Mouse (Mus musculus) olfactory bulb, adult 2 months (tissue): ENCODE measurements around the gene Adgrg5.

Source experiments
- CTCF ChIP-seq: fragments of 200-500 bp; IDR thresholded peaks from 2 replicates; pipeline ENCODE4 v1.5.1; 2012; ENCODE audit warnings: low read depth, mild to moderate bottlenecking, low read length, moderate library complexity; ENCODE audit not compliant: insufficient read depth
- POLR2A ChIP-seq: fragments of 200-500 bp; IDR thresholded peaks from 2 replicates; pipeline ENCODE4 v1.6.1; 2012; ENCODE audit warnings: mild to moderate bottlenecking, low read depth, low read length, moderate library complexity; ENCODE audit not compliant: insufficient read depth

DNA sequence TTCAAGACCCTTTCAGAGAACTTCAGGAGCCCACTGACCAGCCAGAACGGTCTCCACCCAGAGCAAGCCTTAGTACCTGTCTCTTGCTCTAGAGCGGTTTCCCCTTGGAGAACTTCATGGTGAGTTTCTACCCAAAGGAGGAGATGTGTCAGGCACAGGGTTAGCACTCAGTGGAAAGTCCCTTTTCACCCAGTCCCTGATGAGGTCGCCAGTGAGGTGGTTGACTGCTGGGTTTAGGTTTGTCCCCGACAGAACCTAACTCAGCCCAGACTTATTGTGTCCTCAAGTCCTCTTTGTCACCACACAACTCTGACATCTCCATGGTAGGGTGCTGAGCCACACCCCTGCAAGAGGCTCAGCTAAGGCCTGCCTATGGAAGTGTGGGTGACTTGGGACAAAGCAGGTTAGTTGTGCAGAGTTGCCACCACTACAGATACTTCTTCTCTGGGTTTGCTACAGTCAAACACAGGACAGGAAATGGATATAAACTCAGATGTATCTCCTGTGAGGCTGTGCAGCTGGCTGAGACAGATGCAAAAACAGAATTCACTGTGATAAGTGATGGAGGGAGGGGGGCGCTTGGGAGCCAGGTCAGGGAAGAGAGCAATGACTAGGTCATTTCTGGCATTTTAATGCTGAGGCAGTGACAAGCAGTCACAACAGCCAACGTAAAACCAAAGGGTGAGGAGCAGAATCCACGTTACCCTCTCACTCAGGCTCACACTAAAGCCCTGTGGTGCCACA is 30.3 kb downstream of the Adgrg5 start:
- TF ChIP-seq POLR2A (no peak), CTCF (no peak)
